In the genomic region with DNA sequence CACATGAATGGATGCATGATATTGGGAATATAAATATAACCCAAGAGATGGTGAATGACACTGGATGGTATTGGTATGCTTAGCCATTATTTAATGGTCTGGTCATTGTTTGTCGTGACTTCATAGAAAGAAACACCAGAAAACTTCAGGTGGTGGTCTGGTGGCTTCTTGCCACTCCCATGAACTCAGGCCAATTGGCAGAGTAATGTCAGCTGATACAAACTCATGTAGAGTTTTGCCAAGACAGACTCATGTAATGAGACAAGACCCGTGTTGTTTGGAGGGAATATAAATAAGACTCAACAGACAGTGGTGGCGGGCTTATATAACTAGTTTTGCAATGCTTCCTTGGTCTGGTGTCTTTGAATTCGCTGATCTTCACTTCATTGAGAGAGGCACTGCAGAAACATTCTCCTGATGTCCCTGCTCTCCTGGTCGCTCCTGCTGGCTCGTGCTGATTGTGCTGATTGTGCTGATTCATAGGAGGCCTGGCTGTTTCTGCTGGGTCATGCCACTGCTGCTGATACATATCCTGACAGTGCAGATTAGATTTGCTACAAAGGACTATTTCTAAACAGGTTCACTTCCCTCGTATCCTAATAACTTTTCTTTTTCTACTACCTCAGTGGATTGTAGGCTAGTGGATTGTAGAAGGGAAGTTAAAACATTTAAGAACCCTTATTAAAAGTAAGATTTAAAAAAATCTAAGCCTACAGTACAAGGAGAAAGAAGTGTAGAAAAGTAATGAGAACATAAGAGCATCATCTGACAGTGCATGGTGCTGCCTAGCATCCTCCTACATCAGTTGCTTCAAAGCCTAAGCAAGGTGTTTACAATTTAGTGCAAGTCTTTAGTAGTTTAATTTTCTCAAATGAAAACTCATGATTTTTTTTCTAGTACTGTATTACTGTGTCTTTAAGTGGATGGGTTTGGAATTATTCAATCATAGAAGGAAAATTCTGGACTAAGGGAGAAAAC, we compare ENCODE assay signal across 10 mouse cellular contexts.
DNase-seq lines count a peak whose midpoint lies in the region; ATAC-seq and TF ChIP-seq lines count a peak whose summit lies in the region.
"Had no signal": no experiment of that assay in that cellular context is flagged by ENCODE, and none has a peak within 500 bp of the region (broad histone marks: within the 10 kb centered on the region; RNA-seq: fewer than 3 reads in every experiment).

No protein-coding gene starts in this region.

- TF ChIP-seq CTCF in stomach, postnatal 0 days (IDR thresholded peaks at IDR 0.05; ENCODE audit: low read depth), result no peak

- H3K9ac ChIP-seq in stomach, embryonic 14.5 days (replicated peaks; ENCODE audit: low read depth, low read length), result no peak overlapping the region
- H3K9ac ChIP-seq in stomach, postnatal 0 days (ENCODE audit: low read length), result no peak overlapping the region
- peak overlapping the region; percentile 49; the same call in 1 of the 2 replicates for H3K9ac ChIP-seq in liver, embryonic 13.5 days
- H3K9ac ChIP-seq in midbrain, embryonic 14.5 days (replicated peaks; ENCODE audit: low read length), result no peak overlapping the region
- H3K9ac ChIP-seq in midbrain, embryonic 15.5 days, result no peak overlapping the region
- H3K9ac ChIP-seq: heart, embryonic 15.5 days; neural tube, embryonic 13.5 days had no signal

- H3K36me3 ChIP-seq in stomach, embryonic 14.5 days (ENCODE audit: control insufficient read depth, insufficient read depth, low read length), result no peaks in the 10 kb centered on the region
- H3K36me3 ChIP-seq in stomach, postnatal 0 days (ENCODE audit: control insufficient read depth, insufficient read depth, low read length), result no peaks in the 10 kb centered on the region
- no peaks in the 10 kb centered on the region for H3K36me3 ChIP-seq in liver, embryonic 13.5 days
- H3K36me3 ChIP-seq in midbrain, embryonic 14.5 days (ENCODE audit: control insufficient read depth, insufficient read depth, low read length), result no peaks in the 10 kb centered on the region
- no peaks in the 10 kb centered on the region for H3K36me3 ChIP-seq in midbrain, embryonic 15.5 days (replicated peaks)
- H3K36me3 ChIP-seq: heart, embryonic 15.5 days; neural tube, embryonic 13.5 days had no signal

- H3K9me3 ChIP-seq in stomach, embryonic 14.5 days (ENCODE audit: control insufficient read depth, low read depth, low read length), result no peaks in the 10 kb centered on the region
- H3K9me3 ChIP-seq in stomach, postnatal 0 days (ENCODE audit: control insufficient read depth, low read length), result no peaks in the 10 kb centered on the region
- H3K9me3 ChIP-seq in liver, embryonic 13.5 days (replicated peaks), result no peaks in the 10 kb centered on the region
- no peaks in the 10 kb centered on the region for H3K9me3 ChIP-seq in midbrain, embryonic 14.5 days (ENCODE audit: control insufficient read depth, low read length)
- H3K9me3 ChIP-seq in midbrain, embryonic 15.5 days, result no peaks in the 10 kb centered on the region
- H3K9me3 ChIP-seq: heart, embryonic 15.5 days; neural tube, embryonic 13.5 days had no signal

- no peak overlapping the region for H3K4me3 ChIP-seq in stomach, embryonic 14.5 days (ENCODE audit: low read depth, low read length)
- no peak overlapping the region for H3K4me3 ChIP-seq in stomach, postnatal 0 days (ENCODE audit: low read depth, low read length)
- H3K4me3 ChIP-seq in liver, embryonic 13.5 days (replicated peaks), result 0 out of 2 replicates have a peak overlapping the region, but pooled peaks have one; percentile 3
- H3K4me3 ChIP-seq in midbrain, embryonic 14.5 days (replicated peaks; ENCODE audit: low read depth, low read length), result no peak overlapping the region
- no peak overlapping the region for H3K4me3 ChIP-seq in midbrain, embryonic 15.5 days
- H3K4me3 ChIP-seq: heart, embryonic 15.5 days; neural tube, embryonic 13.5 days had no signal

- WGBS in stomach, embryonic 14.5 days, result 73% methylated on average over 7 of the region's 7 CpGs
- WGBS in stomach, postnatal 0 days, result 62% methylated on average over 7 of the region's 7 CpGs
- WGBS in liver, embryonic 13.5 days (ENCODE audit: insufficient replicate concordance), result 29% methylated on average over 7 of the region's 7 CpGs
- whole genome bisulfite sequencing in midbrain, embryonic 14.5 days, result 84% methylated on average over 7 of the region's 7 CpGs
- WGBS in midbrain, embryonic 15.5 days, result 81% methylated on average over 7 of the region's 7 CpGs

- TF ChIP-seq EP300 in stomach, postnatal 0 days (optimal IDR thresholded peaks at IDR 0.05), result no peak

- H3K4me1 ChIP-seq in stomach, embryonic 14.5 days (ENCODE audit: control insufficient read depth, insufficient read depth, low read length), result no peaks in the 10 kb centered on the region
- no peaks in the 10 kb centered on the region for H3K4me1 ChIP-seq in stomach, postnatal 0 days (replicated peaks; ENCODE audit: control insufficient read depth, insufficient read depth)
- peaks cover 50% of the 10 kb centered on the region for H3K4me1 ChIP-seq in liver, embryonic 13.5 days (replicated peaks)
- no peaks in the 10 kb centered on the region for H3K4me1 ChIP-seq in midbrain, embryonic 14.5 days (ENCODE audit: control insufficient read depth, insufficient read depth, low read length)
- H3K4me1 ChIP-seq in midbrain, embryonic 15.5 days, result no peaks in the 10 kb centered on the region
- H3K4me1 ChIP-seq: heart, embryonic 15.5 days; neural tube, embryonic 13.5 days had no signal

- peak; percentile 69; the same call in 1 of the 2 replicates for ATAC-seq in stomach, embryonic 14.5 days (ENCODE audit: insufficient number of reproducible peaks, insufficient read depth, low FRiP score, low read depth)
- ATAC-seq in stomach, postnatal 0 days (ENCODE audit: low FRiP score, low TSS enrichment), result no peak
- ATAC-seq in liver, embryonic 13.5 days (ENCODE audit: low read depth), result peak; percentile 99
- no peak for ATAC-seq in midbrain, embryonic 14.5 days (ENCODE audit: low FRiP score, low TSS enrichment)
- ATAC-seq in midbrain, embryonic 15.5 days (replicated peaks), result no peak

- H3K27me3 ChIP-seq in stomach, embryonic 14.5 days (ENCODE audit: control insufficient read depth, insufficient read depth, low read length), result no peaks in the 10 kb centered on the region
- H3K27me3 ChIP-seq in stomach, postnatal 0 days (ENCODE audit: control insufficient read depth, insufficient read depth, low read length), result no peaks in the 10 kb centered on the region
- H3K27me3 ChIP-seq in liver, embryonic 13.5 days, result no peaks in the 10 kb centered on the region
- no peaks in the 10 kb centered on the region for H3K27me3 ChIP-seq in midbrain, embryonic 14.5 days (ENCODE audit: control insufficient read depth, insufficient read depth, low read length)
- H3K27me3 ChIP-seq in midbrain, embryonic 15.5 days (replicated peaks), result no peaks in the 10 kb centered on the region
- H3K27me3 ChIP-seq: heart, embryonic 15.5 days; neural tube, embryonic 13.5 days had no signal

- no peak overlapping the region for H3K27ac ChIP-seq in stomach, embryonic 14.5 days (ENCODE audit: low read length)
- no peak overlapping the region for H3K27ac ChIP-seq in stomach, postnatal 0 days (replicated peaks)
- H3K27ac ChIP-seq in liver, embryonic 13.5 days, result peak overlapping the region; percentile 95
- H3K27ac ChIP-seq in midbrain, embryonic 14.5 days (replicated peaks; ENCODE audit: low read depth, low read length), result no peak overlapping the region
- H3K27ac ChIP-seq in midbrain, embryonic 15.5 days, result no peak overlapping the region
- H3K27ac ChIP-seq: heart, embryonic 15.5 days; neural tube, embryonic 13.5 days had no signal

- DNase-seq in adrenal gland, postnatal 25 days, result peak; percentile 15
- no peak for DNase-seq in adrenal gland, adult 18-20 months (ENCODE audit: low spot score in 2 of 2)
- no peak for DNase-seq in stomach, postnatal 0 days (ENCODE audit: low spot score)
- DNase-seq in liver, embryonic 13.5 days, result peak; percentile 70
- no peak for DNase-seq in midbrain, embryonic 14.5 days
- no peak for DNase-seq in right cerebral cortex, postnatal 10 days (ENCODE audit: low spot score in 2 of 2)

- H3K4me2 ChIP-seq in stomach, embryonic 14.5 days (replicated peaks; ENCODE audit: low read depth, low read length), result no peak overlapping the region
- H3K4me2 ChIP-seq in stomach, postnatal 0 days (replicated peaks; ENCODE audit: low read depth), result no peak overlapping the region
- H3K4me2 ChIP-seq in liver, embryonic 13.5 days, result peak overlapping the region; percentile 48
- no peak overlapping the region for H3K4me2 ChIP-seq in midbrain, embryonic 14.5 days (ENCODE audit: low read length)
- no peak overlapping the region for H3K4me2 ChIP-seq in midbrain, embryonic 15.5 days
- H3K4me2 ChIP-seq: heart, embryonic 15.5 days; neural tube, embryonic 13.5 days had no signal

Comparison
In these comparisons a context has a peak if more than half of its experiments do, and no peak if none do; other contexts are left out.
1. DNase-seq: peak in adrenal gland, postnatal 25 days (single experiment) and liver, embryonic 13.5 days (single experiment); none in adrenal gland, adult 18-20 months (0 of 2), stomach, postnatal 0 days (single experiment), midbrain, embryonic 14.5 days (single experiment) and right cerebral cortex, postnatal 10 days (0 of 2).
2. ATAC-seq: peak in stomach, embryonic 14.5 days (single experiment) and liver, embryonic 13.5 days (single experiment); none in stomach, postnatal 0 days (single experiment), midbrain, embryonic 14.5 days (single experiment) and midbrain, embryonic 15.5 days (single experiment).